Mouse (Mus musculus) kidney, adult 2 months (tissue): ENCODE measurements around the gene Ypel2.

Source experiments
- CTCF ChIP-seq: fragments of 200-500 bp; conservative IDR thresholded peaks from 2 replicates; pipeline ENCODE4 v1.5.1; 2011; ENCODE audit warnings: low read depth, mild to moderate bottlenecking, control low read depth, low read length, moderate library complexity, mixed read lengths; ENCODE audit not compliant: insufficient read depth, insufficient read length
- POLR2A ChIP-seq: fragments of 200-500 bp; IDR thresholded peaks from one replicate; pipeline ENCODE4 v1.6.1; 2011; ENCODE audit warnings: low read depth, low read length, control low read depth

DNA sequence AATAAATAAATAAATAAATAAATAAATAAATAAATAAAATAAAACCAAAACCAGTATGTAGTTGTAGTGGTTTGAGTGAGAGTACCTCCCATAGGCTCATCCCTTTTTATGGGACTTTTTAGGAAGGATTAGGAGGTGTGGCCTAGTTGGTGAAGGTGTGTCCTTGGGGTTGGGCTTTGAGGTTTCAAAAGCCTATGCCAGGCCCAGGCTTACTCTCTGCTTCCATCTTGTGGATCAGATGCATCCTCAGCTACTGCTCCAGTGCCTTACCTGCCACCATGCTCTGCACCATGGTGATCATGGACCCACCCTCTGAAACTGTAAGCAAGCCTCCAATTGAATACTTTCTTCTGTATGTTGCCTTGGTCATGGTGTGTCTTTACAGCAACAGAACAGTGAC lies 28.0 kb upstream of the Ypel2 start:
- TF ChIP-seq POLR2A (no peak), CTCF (no peak)
